Mouse (Mus musculus) testis, adult 2 months (tissue): ENCODE measurements around the gene Fpr3.

ENCODE experiments used
- CTCF ChIP-seq: fragments of 200-500 bp; IDR thresholded peaks from 2 replicates; pipeline ENCODE4 v1.5.1; 2012; ENCODE audit warnings: low read depth, mild to moderate bottlenecking, inconsistent platforms, low read length, moderate library complexity; ENCODE audit not compliant: control insufficient read depth, insufficient read depth, insufficient replicate concordance
- POLR2A ChIP-seq: fragments of 200-500 bp; IDR thresholded peaks from 2 replicates; pipeline ENCODE4 v1.6.1; 2012; ENCODE audit warnings: low read depth, mild to moderate bottlenecking, inconsistent platforms, low read length, moderate library complexity; ENCODE audit not compliant: control insufficient read depth

GRCm38 (mm10) chr17:17860110-17860509 is 27.5 kb upstream of the Fpr3 start:
- TF ChIP-seq CTCF (no peak), POLR2A (no peak)
